Mouse (Mus musculus) right cerebral cortex, adult 18-20 months (tissue): ENCODE results near the gene Tmem259.

ENCODE experiments used
- DNase-seq: peaks from one replicate; pipeline ENCODE4 v3.0.0; 2022; ENCODE audit warnings: mixed read lengths

Tmem259 gene

GRCm38 (mm10) chr10:79986232-79986878, 2.2 kb upstream of the Tmem259 start:
- no peak for DNase-seq

- peak; percentile 67 for DNase-seq
Measured at GRCm38 (mm10) chr10:79985334-79986231, 1.5 kb upstream of the Tmem259 start.

GRCm38 (mm10) chr10:79984871-79985270, 741 bp upstream of the Tmem259 start:
- peak; percentile 98 for DNase-seq

GRCm38 (mm10) chr10:79983670-79984069, 460 bp downstream of the Tmem259 start:
- peak; percentile 55 for DNase-seq

GRCm38 (mm10) chr10:79983205-79983604, 925 bp downstream of the Tmem259 start:
- no peak for DNase-seq

- DNase-seq, result no peak
Measured at GRCm38 (mm10) chr10:79979401-79980155, 4.6 kb downstream of the Tmem259 start.

- DNase-seq, result no peak
Measured at GRCm38 (mm10) chr10:79978061-79978460, 6.1 kb downstream of the Tmem259 start.

GRCm38 (mm10) chr10:79977324-79977723, 6.8 kb downstream of the Tmem259 start:
- no peak for DNase-seq

- DNase-seq, result no peak
Measured at GRCm38 (mm10) chr10:79976722-79977107, 7.4 kb downstream of the Tmem259 start.

GRCm38 (mm10) chr10:79976071-79976721, 7.9 kb downstream of the Tmem259 start:
- no peak for DNase-seq

GRCm38 (mm10) chr10:79974668-79975067, 9.5 kb downstream of the Tmem259 start:
- no peak for DNase-seq

- no peak for DNase-seq
Measured at GRCm38 (mm10) chr10:79974087-79974486, 10.0 kb downstream of the Tmem259 start.

- DNase-seq, result no peak
Measured at GRCm38 (mm10) chr10:79972831-79973230, 11.3 kb downstream of the Tmem259 start.

- no peak for DNase-seq
Measured at GRCm38 (mm10) chr10:79971183-79971497, 13.0 kb downstream of the Tmem259 start.

GRCm38 (mm10) chr10:79970415-79971182, 13.5 kb downstream of the Tmem259 start, which contains the start of gene Grin3b:
Grin3b (plus strand) TSS chr10:79970715.
- no peak for DNase-seq

GRCm38 (mm10) chr10:79969124-79969568, 15.0 kb downstream of the Tmem259 start:
- DNase-seq, result no peak

- no peak for DNase-seq
Measured at GRCm38 (mm10) chr10:79968181-79968580, 15.9 kb downstream of the Tmem259 start.

GRCm38 (mm10) chr10:79966886-79967400, 17.2 kb downstream of the Tmem259 start:
- no peak for DNase-seq

GRCm38 (mm10) chr10:79965325-79965724, 18.8 kb downstream of the Tmem259 start:
- no peak for DNase-seq

- no peak for DNase-seq
Measured at GRCm38 (mm10) chr10:79964727-79965126, 19.4 kb downstream of the Tmem259 start.

- no peak for DNase-seq
Measured at GRCm38 (mm10) chr10:79960671-79961294, 23.3 kb downstream of the Tmem259 start.
